9 mouse cellular contexts compared by ENCODE assay signal in the genomic region with DNA sequence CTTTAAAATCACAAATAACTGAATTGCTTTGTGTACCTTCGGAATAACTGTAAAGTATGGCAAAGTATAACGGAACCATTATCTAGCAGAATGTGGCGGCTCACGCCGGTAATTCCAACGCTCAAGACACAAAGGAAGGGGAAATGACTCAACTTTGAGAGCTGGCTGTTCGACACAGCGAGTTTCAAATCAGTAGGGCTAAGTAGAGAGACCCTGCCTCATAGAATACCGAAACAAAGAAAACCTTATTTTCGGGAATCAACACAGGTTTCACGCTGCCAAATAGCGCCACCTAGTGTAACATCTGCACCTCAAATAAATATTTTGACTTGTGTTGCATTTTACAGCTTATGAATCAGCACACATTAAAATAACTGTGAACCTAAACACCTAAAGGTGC. TPM values are rescaled to one million over a fixed set of nuclear protein-coding genes. Genes with fewer than 3 reads are reported as not detected.
DNase-seq lines count a peak whose midpoint lies in the region; ATAC-seq and TF ChIP-seq lines count a peak whose summit lies in the region.
"Had no signal": no experiment of that assay in that cellular context is flagged by ENCODE, and none has a peak within 500 bp of the region (broad histone marks: within the 10 kb centered on the region; RNA-seq: fewer than 3 reads in every experiment).

No protein-coding gene starts in this region.

- peak; percentile 56 for DNase-seq in kidney, adult 2 months
- DNase-seq in CD4-positive helper T cell, adult 2 months (ENCODE audit: low read depth, low spot score), result peak; percentile 57
- DNase-seq in Muller cell, postnatal 12 days (ENCODE audit: inconsistent ontology term), result peak; percentile 44
- DNase-seq in cerebellum, postnatal 25 days, result peak; percentile 58 to 75
- DNase-seq in kidney, postnatal 36 days, result peak; percentile 37 to 79
- peak; percentile 13 to 41 for DNase-seq in natural killer cell, adult 2 months (ENCODE audit: low spot score in 2 of 2)
- DNase-seq in forebrain, embryonic 11.5 days (ENCODE audit: low spot score), result no peak

- TF ChIP-seq POLR2A in kidney, adult 2 months (IDR thresholded peaks at IDR 0.05; ENCODE audit: low read depth, low read length), result no peak

- 54% methylated on average over 12 of the region's 12 CpGs for WGBS in kidney, adult 2 months
- 63% methylated on average over 12 of the region's 12 CpGs for WGBS in kidney, embryonic 15.5 days
- WGBS in forebrain, embryonic 11.5 days, result 61% methylated on average over 12 of the region's 12 CpGs

- no peak overlapping the region for H3K9ac ChIP-seq in kidney, embryonic 15.5 days
- H3K9ac ChIP-seq in forebrain, embryonic 11.5 days (ENCODE audit: low read length), result no peak overlapping the region
- H3K9ac ChIP-seq: midbrain, embryonic 12.5 days had no signal

- H3K9me3 ChIP-seq in kidney, embryonic 15.5 days (replicated peaks), result no peaks in the 10 kb centered on the region
- no peaks in the 10 kb centered on the region for H3K9me3 ChIP-seq in forebrain, embryonic 11.5 days (ENCODE audit: control insufficient read depth, low read length)
- H3K9me3 ChIP-seq: midbrain, embryonic 12.5 days had no signal

- ATAC-seq in kidney, embryonic 15.5 days (replicated peaks; ENCODE audit: low FRiP score), result no peak
- ATAC-seq in forebrain, embryonic 11.5 days (replicated peaks; ENCODE audit: low FRiP score), result no peak

- no peak overlapping the region for H3K27ac ChIP-seq in kidney, adult 2 months (ENCODE audit: insufficient read depth, low read depth, low read length)
- H3K27ac ChIP-seq in kidney, embryonic 15.5 days, result no peak overlapping the region
- no peak overlapping the region for H3K27ac ChIP-seq in forebrain, embryonic 11.5 days (ENCODE audit: low read depth, low read length)
- H3K27ac ChIP-seq: midbrain, embryonic 12.5 days had no signal

- H3K36me3 ChIP-seq in kidney, adult 2 months (ENCODE audit: control insufficient read depth, insufficient read depth, low read length), result no peaks in the 10 kb centered on the region
- no peaks in the 10 kb centered on the region for H3K36me3 ChIP-seq in kidney, embryonic 15.5 days
- H3K36me3 ChIP-seq in forebrain, embryonic 11.5 days (ENCODE audit: control insufficient read depth, insufficient read depth, low read length), result no peaks in the 10 kb centered on the region
- H3K36me3 ChIP-seq: midbrain, embryonic 12.5 days had no signal

- no peak overlapping the region for H3K4me3 ChIP-seq in kidney, adult 2 months (ENCODE audit: insufficient read depth, low read depth, low read length)
- H3K4me3 ChIP-seq in kidney, embryonic 15.5 days (replicated peaks), result no peak overlapping the region
- H3K4me3 ChIP-seq in forebrain, embryonic 11.5 days (ENCODE audit: low read depth, low read length), result no peak overlapping the region
- H3K4me3 ChIP-seq: midbrain, embryonic 12.5 days had no signal

- TF ChIP-seq CTCF in kidney, adult 2 months (conservative IDR thresholded peaks at IDR 0.05; ENCODE audit: insufficient read depth, insufficient read length, low read depth, low read length), result peak; percentile 25; the same call in 1 of the 2 replicates

- H3K4me2 ChIP-seq in kidney, embryonic 15.5 days, result no peak overlapping the region
- no peak overlapping the region for H3K4me2 ChIP-seq in forebrain, embryonic 11.5 days (ENCODE audit: low read depth, low read length, severe bottlenecking)
- H3K4me2 ChIP-seq: midbrain, embryonic 12.5 days had no signal

- no peaks in the 10 kb centered on the region for H3K27me3 ChIP-seq in kidney, adult 2 months (replicated peaks; ENCODE audit: control insufficient read depth, insufficient read depth, low read length)
- no peaks in the 10 kb centered on the region for H3K27me3 ChIP-seq in kidney, embryonic 15.5 days
- no peaks in the 10 kb centered on the region for H3K27me3 ChIP-seq in forebrain, embryonic 11.5 days (ENCODE audit: control insufficient read depth, insufficient read depth, low read length)
- H3K27me3 ChIP-seq: midbrain, embryonic 12.5 days had no signal

- no peaks in the 10 kb centered on the region; the same call in 1 of the 2 replicates for H3K4me1 ChIP-seq in kidney, adult 2 months (ENCODE audit: control insufficient read depth, insufficient read depth, low read length)
- no peaks in the 10 kb centered on the region for H3K4me1 ChIP-seq in kidney, embryonic 15.5 days
- H3K4me1 ChIP-seq in forebrain, embryonic 11.5 days (replicated peaks; ENCODE audit: control insufficient read depth, insufficient read depth, low read length), result no peaks in the 10 kb centered on the region
- H3K4me1 ChIP-seq: midbrain, embryonic 12.5 days had no signal

RNA-seq across cellular contexts. Expression of gene Ablim1, which starts 14.1 kb away (rescaled TPM):
- polyA plus RNA-seq in kidney, adult 2 months (2012; rRNA removed), result 34.7 and 38.3 TPM in 2 replicates
- polyA plus RNA-seq in kidney, embryonic 15.5 days (2015; fragmentation: Nextera tagmentation; extraction: Ambion mirVana), result 35.2 and 35.8 TPM in 2 replicates
- 17.0 and 19.9 TPM in 2 replicates for polyA plus RNA-seq in forebrain, embryonic 11.5 days (2014; fragmentation: Nextera tagmentation; extraction: Ambion mirVana)

RNA-seq across cellular contexts. Expression of gene Fam160b1, which starts 31.7 kb away (rescaled TPM):
- polyA plus RNA-seq in kidney, adult 2 months (2012; rRNA removed), result 7.3 and 8.0 TPM in 2 replicates
- polyA plus RNA-seq in kidney, embryonic 15.5 days (2015; fragmentation: Nextera tagmentation; extraction: Ambion mirVana), result 12.6 and 14.1 TPM in 2 replicates
- polyA plus RNA-seq in forebrain, embryonic 11.5 days (2014; fragmentation: Nextera tagmentation; extraction: Ambion mirVana), result 14.0 and 14.5 TPM in 2 replicates
